Mouse (Mus musculus) thymus, postnatal 25 days (tissue): Measurements from ENCODE around the gene Gm21663.
"Not testable (repeated sequence)": the region's sequence is repeated elsewhere in the genome, so short reads cannot be mapped to it uniquely, and the experiment has no call there.

Experiments used
- DNase-seq: peaks from one replicate; pipeline ENCODE4 v3.0.0; 2022

Gene Gm21663

DNA sequence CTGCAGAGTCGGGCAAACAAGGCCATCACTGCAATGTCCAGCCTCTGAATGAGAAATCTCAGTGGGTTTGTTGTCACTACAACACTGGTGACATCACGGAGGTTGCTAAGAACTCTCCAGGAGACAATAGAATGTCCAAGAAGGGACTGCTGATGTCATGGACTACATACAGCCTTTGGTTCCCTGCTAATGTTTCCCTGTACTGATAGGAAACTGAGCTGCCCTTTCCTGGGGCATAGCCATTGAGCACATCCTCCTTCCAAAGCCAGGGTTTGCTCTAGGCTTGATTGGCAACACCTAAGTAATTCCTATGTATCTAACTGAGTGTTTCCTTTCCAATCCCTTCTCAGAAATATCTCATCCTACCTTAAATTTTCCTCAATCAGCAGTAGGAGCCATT is at the start of gene Gm21663:
TSS of gene Gm21663 (minus strand) at position 101 of the 400 bp plus-strand sequence.
- DNase-seq, result not testable (repeated sequence)

DNA sequence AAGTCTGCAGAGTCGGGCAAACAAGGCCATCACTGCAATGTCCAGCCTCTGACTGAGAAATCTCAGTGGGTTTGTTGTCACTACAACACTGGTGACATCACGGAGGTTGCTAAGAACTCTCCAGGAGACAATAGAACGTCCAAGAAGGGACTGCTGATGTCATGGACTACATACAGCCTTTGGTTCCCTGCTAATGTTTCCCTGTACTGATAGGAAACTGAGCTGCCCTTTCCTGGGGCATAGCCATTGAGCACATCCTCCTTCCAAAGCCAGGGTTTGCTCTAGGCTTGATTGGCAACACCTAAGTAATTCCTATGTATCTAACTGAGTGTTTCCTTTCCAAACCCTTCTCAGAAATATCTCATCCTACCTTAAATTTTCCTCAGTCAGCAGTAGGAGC is 46.4 kb upstream of the Gm21663 start, which contains the start of gene Gm21698:
TSS of gene Gm21698 (minus strand) at position 101 of the 400 bp plus-strand sequence.
- DNase-seq, result not testable (repeated sequence)

DNA sequence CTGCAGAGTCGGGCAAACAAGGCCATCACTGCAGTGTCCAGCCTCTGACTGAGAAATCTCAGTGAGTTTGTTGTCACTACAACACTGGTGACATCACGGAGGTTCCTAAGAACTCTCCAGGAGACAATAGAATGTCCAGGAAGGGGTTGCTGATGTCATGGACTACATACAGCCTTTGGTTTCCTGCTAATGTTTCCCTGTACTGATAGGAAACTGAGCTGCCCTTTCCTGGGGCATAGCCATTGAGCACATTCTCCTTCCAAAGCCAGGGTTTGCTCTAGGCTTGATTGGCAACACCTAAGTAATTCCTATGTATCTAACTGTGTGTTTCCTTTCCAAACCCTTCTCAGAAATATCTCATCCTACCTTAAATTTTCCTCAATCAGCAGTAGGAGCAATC is 30.4 kb upstream of the Gm21663 start, which contains the start of gene Gm21680:
TSS of gene Gm21680 (minus strand) at position 101 of the 400 bp plus-strand sequence.
- not testable (repeated sequence) for DNase-seq

DNA sequence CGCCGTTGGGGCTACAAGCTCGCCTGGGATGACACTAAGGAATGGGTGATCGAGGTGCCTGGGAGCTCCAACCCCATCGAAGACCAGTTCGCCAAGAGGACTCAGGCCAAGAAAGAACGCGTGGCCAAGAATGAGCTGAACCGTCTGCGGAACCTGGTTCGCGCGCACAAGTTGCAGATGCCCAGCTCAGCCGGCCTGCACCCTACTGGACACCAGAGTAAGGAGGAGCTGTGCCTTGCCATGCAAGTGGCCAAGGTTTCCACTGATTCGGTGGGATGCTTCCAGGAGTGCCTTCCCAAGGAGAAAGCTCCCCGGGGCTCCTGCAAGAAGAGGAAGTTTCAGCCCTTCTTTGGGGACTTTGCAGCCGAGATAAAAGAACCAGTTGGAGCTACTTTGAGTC is 14.9 kb upstream of the Gm21663 start:
- not testable (repeated sequence) for DNase-seq

DNA sequence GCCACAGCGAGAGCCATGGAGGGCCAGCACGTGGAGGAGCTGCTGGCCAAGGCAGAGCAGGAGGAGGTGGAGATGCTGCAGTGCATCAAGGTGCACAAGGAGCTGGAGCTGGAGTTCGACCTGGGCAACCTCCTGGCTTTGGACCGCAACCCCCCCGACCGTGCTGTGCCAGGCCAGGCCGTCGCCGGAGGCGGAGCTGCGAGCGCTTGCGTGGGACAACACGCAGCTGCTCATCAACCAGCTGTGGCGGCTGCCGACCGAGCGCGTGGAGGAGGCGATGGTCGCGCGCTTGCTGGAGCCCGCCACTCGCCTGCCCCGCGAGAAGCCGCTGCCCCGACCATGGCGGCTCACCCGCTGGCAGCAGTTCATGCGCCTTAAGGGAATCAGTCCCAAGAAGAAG is 14.4 kb upstream of the Gm21663 start:
- not testable (repeated sequence) for DNase-seq

DNA sequence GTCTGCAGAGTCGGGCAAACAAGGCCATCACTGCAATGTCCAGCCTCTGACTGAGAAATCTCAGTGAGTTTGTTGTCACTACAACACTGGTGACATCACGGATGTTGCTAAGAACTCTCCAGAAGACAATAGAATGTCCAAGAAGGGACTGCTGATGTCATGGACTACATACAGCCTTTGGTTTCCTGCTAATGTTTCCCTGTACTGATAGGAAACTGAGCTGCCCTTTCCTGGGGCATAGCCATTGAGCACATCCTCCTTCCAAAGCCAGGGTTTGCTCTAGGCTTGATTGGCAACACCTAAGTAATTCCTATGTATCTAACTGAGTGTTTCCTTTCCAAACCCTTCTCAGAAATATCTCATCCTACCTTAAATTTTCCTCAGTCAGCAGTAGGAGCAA is 12.1 kb upstream of the Gm21663 start, which contains the start of gene Gm21671:
TSS of gene Gm21671 (minus strand) at position 101 of the 400 bp plus-strand sequence.
- not testable (repeated sequence) for DNase-seq

DNA sequence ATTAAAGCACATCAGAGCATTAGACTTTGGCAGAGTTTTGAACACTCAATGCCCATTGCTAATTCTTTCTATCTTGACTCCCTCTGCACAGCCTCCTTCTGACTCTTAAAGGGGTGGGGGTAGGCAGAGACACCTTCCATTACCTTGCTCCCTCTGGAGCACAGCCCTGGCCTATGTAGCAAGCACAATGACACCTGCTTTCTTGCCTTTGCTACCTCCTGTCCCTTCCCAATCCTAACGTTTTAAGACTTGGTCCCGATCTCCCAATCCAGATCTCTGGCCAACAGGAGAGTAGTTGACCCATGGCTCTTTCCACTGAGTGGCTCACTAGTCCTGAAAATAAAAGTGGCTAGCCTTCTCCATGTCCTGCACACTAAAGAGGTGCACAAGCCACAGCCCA is 3.2 kb upstream of the Gm21663 start:
- not testable (repeated sequence) for DNase-seq

DNA sequence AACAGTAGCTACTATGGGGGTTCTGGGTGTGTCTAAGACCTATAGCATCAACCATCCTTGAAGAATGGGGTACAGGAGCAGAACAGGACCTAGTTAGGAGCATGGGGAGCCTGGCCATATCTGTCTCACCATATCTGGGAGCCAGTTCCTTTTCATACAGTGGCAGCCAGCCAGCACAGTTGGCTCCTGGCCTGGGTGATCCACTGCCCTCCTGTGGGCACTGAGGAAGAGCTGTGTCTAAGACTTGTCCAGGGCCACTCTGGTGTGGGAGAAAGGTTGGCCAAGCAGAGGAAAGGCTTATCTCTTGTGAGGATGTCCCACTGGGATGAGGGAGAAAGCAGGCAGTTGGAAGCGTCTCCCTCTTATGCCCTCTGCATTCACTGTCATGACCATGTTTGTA is 50.9 kb downstream of the Gm21663 start:
- DNase-seq, result no peak

DNA sequence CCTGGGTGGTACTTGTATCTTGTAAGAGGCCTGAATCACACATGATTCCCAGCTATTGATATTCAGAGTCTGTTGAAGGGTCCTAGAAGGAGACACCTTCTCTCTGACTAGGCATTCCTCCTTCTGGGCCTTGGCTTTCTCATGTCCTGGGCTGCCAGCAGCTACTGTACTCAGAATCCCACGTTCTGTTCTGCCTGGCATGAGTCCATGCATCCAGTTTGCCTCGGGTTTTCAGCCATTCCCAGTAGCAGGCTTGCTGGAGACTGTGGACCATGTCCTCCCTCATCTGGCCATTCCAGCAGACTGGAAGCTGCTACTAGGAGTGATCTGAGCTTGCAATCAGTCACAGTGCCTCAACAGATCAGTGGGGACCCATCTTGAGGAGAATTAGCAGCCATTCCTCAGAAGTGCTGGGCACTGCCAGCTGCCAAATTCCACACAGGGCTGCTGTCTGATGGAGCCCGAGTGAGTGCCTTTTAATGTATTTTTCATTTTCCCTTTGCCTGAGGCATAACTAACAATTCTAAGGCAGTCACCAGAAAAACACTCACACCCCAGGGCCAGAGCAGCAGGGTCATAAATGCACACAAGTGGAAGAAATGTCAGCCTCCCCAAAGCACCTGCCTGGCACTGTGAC is 52.3 kb downstream of the Gm21663 start:
- no peak for DNase-seq

DNA sequence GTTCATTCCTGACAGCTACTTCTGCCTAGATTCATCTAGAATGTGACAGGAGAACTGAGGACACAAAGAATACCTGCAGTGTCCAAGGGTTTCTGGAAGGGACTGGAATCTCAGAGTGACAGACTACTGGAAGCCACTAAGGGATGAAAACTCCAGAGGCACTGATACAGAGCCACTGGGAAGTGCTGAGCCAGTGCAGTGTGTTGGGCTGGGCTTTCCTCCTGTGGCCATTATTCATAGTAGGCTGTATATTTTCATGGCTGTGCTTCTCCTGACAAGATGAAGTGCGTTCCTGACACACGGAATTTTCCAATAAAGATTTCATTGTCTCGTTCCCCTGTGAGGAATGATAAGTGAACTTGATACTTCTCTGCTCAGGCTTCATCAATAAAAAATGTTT is 55.5 kb downstream of the Gm21663 start:
- no peak for DNase-seq
